Mouse (Mus musculus): ENCODE results near the gene Fbxl15.

Gene Fbxl15

DNA sequence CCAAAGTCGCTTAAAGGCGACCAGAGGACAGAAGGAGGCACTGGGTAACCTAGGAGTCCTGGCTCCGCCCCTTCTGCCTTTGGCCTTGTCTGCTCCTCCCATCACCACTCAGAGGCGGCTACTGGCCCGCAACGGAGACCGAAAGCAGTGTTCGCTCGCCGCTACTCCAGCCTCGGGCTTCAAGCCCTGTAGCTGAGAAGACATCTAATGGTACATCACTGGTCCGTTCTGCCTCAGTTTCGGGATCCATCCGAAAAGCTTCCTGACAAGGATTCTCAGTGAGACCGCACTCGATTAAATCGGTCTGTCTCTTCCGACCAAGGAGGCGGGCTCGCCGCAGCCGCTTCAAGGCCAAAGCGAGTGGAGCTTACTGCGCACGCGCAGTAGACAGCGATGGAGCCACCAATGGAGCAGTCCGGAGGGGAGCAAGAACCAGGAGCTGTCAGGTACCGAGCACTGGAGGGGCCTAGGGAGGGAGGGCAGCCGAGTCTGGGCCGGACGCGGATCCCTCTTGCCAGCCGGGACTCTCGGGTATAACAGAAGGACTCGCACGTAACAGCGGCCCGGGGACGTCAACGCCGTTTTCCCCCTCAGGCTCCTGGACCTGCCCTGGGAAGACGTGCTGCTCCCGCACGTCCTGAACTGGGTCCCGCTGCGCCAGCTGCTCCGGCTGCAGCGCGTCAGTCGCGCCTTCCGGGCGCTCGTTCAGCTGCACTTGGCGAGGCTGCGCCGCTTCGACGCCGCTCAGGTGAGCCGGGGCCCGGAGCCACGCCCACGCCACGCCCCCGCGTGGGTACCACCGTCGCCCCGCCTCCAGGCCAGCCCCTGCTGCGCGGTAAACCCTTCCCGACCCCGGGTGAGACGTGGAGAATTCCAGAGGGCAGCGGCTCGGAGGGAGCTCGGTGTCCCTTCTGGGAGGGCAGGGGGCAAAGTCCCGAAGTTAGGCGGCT is at the start of gene Fbxl15:
Gene Fbxl15 (plus strand): TSS at position 104 of the 950 bp plus-strand sequence.
- peak; percentile 94 for DNase-seq (ENCODE audit: low read depth, low spot score)

DNA sequence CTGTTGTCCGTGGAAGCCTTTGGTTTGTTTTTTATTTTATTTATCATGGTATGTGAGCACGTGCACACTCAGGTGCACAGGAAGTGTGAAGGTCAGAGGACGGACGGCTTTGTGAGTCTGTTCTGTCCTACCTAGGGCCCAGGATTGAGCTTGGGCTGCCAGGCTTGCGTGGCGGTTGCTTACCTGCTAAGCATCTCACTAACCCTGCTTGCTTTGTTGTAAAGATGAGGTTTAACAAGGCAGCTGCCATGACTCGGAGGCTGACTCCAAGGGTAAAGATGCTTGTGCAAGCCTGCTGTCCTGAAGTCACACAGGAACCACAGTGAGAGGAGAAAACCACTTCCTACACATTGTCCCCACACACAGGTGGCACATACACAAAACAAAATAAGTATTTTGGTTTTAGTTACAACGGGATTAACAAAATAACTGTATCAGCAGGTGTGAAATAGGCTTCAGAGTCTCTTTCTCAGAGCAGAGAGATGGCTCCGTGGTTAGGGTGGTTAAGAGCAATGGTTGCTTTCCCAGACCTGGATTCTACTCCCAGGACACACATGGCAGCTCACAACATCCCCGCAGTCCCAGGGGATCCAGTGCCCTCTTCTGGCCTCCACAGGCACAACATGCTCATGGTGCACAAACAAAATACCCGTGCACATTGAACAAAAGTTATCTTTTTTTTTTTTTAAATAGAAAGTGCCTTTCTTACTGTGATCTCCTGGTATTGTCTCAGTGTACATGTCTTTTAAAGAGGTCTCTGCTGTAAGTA is 45.7 kb upstream of the Fbxl15 start:
- no peak for DNase-seq (ENCODE audit: low read depth, low spot score)

- DNase-seq (ENCODE audit: low read depth, low spot score) = no peak
Measured at GRCm38 (mm10) chr19:46284686-46285085, 43.3 kb upstream of the Fbxl15 start.

GRCm38 (mm10) chr19:46285631-46286030 is 42.4 kb upstream of the Fbxl15 start:
- no peak for DNase-seq (ENCODE audit: low read depth, low spot score)

DNA sequence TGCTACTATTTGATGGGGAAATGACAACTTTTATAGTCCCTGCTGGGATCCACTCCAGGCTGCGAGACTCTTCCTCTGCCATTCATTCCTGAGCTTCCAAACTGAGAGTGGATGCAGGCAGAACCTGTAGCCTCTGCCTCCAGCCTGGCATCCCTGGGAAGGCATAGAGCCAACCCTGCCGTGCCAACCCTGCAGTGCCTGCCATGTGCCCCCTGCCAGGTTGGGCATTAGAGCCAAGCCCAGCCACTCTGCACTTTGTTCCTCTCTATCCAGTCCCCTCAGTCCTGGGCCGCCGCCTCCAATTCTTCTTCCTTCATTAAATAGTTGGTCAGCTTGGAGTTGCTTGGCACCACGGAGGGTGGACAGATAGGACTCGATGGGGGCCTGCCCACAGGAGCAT is 41.9 kb upstream of the Fbxl15 start:
- DNase-seq (ENCODE audit: low read depth, low spot score) = no peak

DNA sequence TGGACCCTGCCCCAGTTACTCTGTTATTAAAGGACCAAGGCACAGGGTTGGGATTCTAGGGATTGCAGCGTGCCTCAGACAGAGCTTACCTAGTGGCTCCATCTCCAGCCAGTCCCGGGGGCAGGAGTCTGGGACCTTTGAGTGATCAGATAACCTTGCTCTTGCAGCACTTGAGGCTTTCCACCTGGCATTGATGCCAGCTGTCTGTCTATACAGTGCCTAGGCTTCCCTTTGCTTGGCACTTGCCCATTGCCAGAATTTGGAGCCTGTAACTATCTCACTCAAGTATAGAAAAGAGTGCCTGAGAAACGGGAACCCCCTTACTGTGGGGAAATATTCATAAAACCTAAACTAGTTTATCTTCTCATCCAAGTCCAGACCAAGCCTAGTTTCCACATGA is 41.1 kb upstream of the Fbxl15 start:
- no peak for DNase-seq (ENCODE audit: low read depth, low spot score)

- DNase-seq (ENCODE audit: low read depth, low spot score) = no peak
Measured at GRCm38 (mm10) chr19:46287566-46287965, 40.4 kb upstream of the Fbxl15 start.

GRCm38 (mm10) chr19:46290535-46291105 is 37.4 kb upstream of the Fbxl15 start:
- no peak for DNase-seq (ENCODE audit: low read depth, low spot score)

GRCm38 (mm10) chr19:46296938-46297337 is 31.0 kb upstream of the Fbxl15 start:
- no peak for DNase-seq (ENCODE audit: low read depth, low spot score)

DNA sequence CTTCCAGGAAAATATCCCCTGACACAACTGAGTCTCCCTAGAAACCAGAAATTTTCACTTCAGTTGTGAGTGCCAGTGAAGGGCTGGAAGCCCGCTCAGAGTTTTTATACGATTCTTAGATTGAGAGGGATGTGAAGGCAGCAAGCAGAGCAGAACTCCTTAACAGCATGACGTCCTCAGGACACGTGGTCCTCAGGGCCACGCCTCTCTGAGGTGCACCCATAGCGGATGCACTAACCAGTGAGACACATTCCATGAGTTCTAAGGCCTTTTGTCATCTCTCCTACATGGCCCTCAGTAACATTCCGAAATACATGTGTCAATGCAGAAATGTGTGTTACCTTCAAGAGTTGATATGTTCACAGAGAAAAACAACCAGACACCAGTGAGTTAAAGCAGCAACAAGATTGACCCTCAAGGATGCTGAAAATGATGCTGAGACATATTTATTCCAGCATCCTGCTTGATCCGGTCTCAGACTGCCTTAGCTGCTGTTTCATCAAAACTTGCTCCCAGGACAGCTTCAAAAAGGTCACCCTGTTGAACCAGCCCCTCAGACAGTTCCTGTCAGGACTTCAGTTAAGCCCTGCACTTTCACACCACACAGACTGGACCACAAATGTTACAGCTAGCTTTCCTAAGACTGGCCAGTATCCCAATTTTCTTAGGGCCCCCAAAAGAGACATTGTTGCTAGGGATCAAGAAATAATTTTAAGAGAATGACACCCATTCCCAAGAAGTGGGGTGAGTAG is 27.5 kb upstream of the Fbxl15 start:
- no peak for DNase-seq (ENCODE audit: low read depth, low spot score)

DNA sequence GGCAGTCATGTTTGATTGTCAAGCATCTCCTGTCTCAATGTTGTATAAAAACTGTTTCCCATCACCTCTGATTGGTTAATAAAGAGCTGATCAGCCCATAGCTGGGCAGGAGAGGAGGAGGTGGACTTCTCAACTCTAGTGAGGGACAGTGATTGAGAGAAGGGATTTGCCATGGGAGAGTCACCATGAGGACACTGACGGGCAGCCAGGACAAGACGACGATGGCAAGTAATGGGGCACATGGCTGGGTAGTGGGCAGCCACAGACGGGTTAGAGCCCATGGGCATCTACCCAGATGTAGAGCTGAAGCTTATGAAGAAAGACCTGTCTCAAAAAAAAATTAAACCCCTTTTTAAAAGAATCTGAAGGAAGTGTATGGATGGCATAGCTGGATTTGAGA is 25.4 kb upstream of the Fbxl15 start:
- DNase-seq (ENCODE audit: low read depth, low spot score) = no peak

DNA sequence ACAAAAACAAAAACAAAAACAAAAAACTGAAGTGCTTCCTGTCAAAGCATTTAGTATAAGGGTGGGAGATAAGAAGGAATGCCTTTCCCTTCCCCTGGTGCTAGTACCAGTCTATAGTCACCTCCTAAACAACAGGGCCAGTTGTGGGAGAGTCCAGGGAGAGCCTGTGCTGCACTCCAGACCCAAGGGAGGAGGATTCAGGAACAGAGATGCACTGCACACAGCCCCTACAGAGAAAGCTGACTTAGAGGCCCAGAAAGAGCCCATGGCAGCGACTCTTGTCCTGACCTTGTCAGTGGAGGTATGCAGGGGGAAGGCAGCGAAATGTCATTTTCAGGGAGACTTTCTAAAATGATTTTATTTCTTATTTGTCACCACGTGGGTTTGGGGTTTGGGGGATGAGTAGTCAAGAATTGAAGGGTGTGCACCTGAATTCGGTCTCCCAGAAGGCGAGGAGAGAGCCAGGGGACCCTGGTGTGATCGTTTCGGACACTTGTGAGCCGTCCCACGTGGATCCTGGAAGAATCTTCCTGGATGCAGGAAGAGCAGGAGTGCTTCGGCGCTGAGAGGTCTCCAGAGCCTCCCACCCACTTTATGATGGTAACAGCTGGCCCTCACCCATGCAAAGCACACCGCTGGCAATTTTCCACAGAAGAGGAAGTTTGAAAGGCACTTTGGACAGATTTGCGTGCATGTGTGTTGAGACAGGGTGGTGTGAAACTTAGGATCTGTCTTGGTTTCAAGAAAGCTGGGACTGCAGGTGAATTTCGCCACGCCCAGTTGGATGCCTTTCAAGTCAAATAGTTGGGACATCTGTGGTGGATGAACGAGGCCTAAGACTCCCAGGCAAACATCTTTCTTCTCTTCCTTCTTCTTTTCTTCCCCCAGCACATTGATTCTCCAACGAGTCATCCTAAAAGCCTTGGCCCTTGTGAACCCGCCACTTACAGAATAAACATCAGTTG is 24.5 kb upstream of the Fbxl15 start:
- DNase-seq (ENCODE audit: low read depth, low spot score) = no peak

DNA sequence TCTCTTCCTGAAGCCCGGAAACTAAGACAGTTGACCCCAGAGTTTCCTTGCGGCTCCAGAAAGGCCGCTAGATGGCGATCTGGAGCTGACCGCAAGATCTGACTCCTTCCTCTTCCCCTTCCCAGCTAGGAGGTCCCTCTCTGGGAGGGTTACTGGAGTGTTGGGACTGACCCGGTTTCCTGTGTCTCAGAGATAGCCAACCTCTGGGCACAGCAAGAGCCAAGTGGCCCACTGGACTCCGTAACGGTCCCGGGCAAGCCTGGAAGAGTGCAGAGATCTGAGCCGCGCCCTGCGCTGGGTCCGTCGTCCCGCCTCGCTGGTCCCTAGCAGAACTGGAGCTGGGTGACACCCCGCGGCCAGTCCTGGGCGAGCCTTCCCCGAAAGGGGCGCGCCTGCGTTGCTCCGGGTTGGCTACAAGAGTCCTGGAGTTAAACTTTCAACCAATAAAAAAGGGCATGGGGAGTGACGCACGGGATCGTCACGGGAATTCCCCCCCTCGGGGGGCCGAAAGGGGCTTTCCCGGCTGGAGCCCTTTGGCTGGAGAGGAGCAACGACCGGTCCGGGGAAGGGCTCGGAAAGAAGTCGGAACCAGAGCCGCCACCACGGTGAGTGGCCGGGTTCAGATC is 23.7 kb upstream of the Fbxl15 start, which contains the start of gene Nfkb2:
Gene Nfkb2 (plus strand): TSS at position 105 of the 626 bp plus-strand sequence.
- DNase-seq (ENCODE audit: low read depth, low spot score) = peak; percentile 95

DNA sequence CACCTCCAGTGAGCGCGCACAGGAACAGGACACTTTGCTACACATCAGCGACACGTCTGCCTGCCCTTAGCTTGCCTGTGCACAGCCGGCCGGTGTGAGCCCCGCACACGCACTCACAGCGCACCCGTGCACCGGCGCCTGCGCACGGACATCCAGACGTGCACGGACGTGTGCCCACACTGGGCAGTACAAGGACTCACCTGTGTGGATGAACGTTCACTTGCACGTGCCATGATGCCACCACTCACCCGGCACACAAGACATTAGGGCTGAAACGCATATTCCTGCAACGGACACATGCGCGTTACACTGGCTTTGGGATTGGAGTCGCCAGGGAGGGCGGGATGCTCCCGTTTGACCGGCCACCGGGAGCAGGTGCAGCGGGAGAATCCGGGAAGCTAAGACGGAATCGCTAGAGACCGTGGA is 23.1 kb upstream of the Fbxl15 start:
- DNase-seq (ENCODE audit: low read depth, low spot score) = no peak

GRCm38 (mm10) chr19:46305432-46306267 is 22.3 kb upstream of the Fbxl15 start:
- DNase-seq (ENCODE audit: low read depth, low spot score) = peak; percentile 96

DNA sequence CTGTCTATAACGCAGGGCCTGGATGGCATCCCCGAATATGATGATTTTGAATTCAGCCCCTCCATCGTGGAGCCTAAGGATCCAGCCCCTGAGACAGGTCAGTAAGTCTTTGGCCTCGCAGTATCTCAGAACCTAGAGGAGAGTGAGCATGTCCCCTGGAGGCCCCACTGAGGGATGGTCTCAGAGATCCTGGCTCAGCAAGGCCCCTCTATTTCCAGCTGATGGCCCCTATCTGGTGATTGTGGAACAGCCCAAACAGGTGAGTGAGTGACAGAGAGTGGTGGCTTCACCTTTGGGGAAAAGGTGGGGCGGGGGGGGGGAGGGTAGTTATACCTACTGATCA is 21.7 kb upstream of the Fbxl15 start:
- peak; percentile 12 for DNase-seq (ENCODE audit: low read depth, low spot score)

GRCm38 (mm10) chr19:46306751-46307289 is 21.2 kb upstream of the Fbxl15 start:
- no peak for DNase-seq (ENCODE audit: low read depth, low spot score)

- DNase-seq (ENCODE audit: low read depth, low spot score) = peak; percentile 7
Measured at GRCm38 (mm10) chr19:46307781-46308180, 20.2 kb upstream of the Fbxl15 start.

GRCm38 (mm10) chr19:46308303-46308702 is 19.7 kb upstream of the Fbxl15 start:
- DNase-seq (ENCODE audit: low read depth, low spot score) = no peak
